Mouse (Mus musculus): ENCODE data around the gene Fam71e1. TPM values are rescaled to one million over a fixed set of nuclear protein-coding genes. Genes with fewer than 3 reads are reported as not detected.

Fam71e1 gene
- polyA plus RNA-seq (2015; fragmentation: Nextera tagmentation; extraction: Ambion mirVana) = 7.0 and 8.2 TPM in 2 replicates

- no peaks in the 10 kb centered on the region for H3K27me3 ChIP-seq (ENCODE audit: control insufficient read depth, insufficient read depth, low read length)
Measured at GRCm38 (mm10) chr7:44495992-44496770, at the start of gene Fam71e1, which contains the start of gene Emc10. Gene Fam71e1, plus strand, starts transcription at chr7:44496581. Gene Emc10, minus strand, starts transcription at chr7:44496529.

GRCm38 (mm10) chr7:44453256-44453655 lies 43.1 kb upstream of the Fam71e1 start:
- Histone ChIP-seq H3K27ac (ENCODE audit: low read length) (no peak overlapping the region), H3K36me3 (ENCODE audit: control insufficient read depth, insufficient read depth, low read length) (no peaks in the 10 kb centered on the region), H3K4me2 (ENCODE audit: low read depth, low read length) (no peak overlapping the region), H3K4me1 (ENCODE audit: control insufficient read depth, insufficient read depth, low read length) (no peaks in the 10 kb centered on the region), H3K27me3 (ENCODE audit: control insufficient read depth, insufficient read depth, low read length) (no peaks in the 10 kb centered on the region), H3K9ac (ENCODE audit: low read length) (no peak overlapping the region), H3K4me3 (replicated peaks; ENCODE audit: low read length) (no peak overlapping the region), H3K9me3 (replicated peaks; ENCODE audit: control insufficient read depth, low read length) (no peaks in the 10 kb centered on the region)
- 11% methylated on average over 3 of the region's 3 CpGs for WGBS
- ATAC-seq (ENCODE audit: insufficient read depth, low FRiP score) = no peak

More at GRCm38 (mm10) chr7:44495992-44496770, at the start of gene Fam71e1, which contains the start of gene Emc10:
- H3K4me2 ChIP-seq (ENCODE audit: low read depth, low read length) = peak within 1 kb of the TSS; percentile 98
- peaks cover 15% of the 10 kb centered on the region for H3K4me1 ChIP-seq (ENCODE audit: control insufficient read depth, insufficient read depth, low read length)
- peak within 1 kb of the TSS; percentile 95 for H3K27ac ChIP-seq (ENCODE audit: low read length)
- H3K36me3 ChIP-seq (ENCODE audit: control insufficient read depth, insufficient read depth, low read length) = peaks cover 10% of the 10 kb centered on the region; the same call in 1 of the 2 replicates
- peak within 1 kb of the TSS; percentile 79 for H3K4me3 ChIP-seq (replicated peaks; ENCODE audit: low read length)
- no peaks in the 10 kb centered on the region for H3K9me3 ChIP-seq (replicated peaks; ENCODE audit: control insufficient read depth, low read length)
- ATAC-seq (ENCODE audit: insufficient read depth, low FRiP score) = peak; percentile 98
- H3K9ac ChIP-seq (ENCODE audit: low read length) = peak within 1 kb of the TSS; percentile 91
- under 1% methylated on average over 58 of the region's 58 CpGs for WGBS

- H3K27ac ChIP-seq (ENCODE audit: low read length) = no peak overlapping the region
- no peaks in the 10 kb centered on the region for H3K4me1 ChIP-seq (ENCODE audit: control insufficient read depth, insufficient read depth, low read length)
- no peak overlapping the region for H3K9ac ChIP-seq (ENCODE audit: low read length)
- no peak for ATAC-seq (ENCODE audit: insufficient read depth, low FRiP score)
- 80% methylated on average over 1 of the region's 1 CpGs for WGBS
- H3K27me3 ChIP-seq (ENCODE audit: control insufficient read depth, insufficient read depth, low read length) = peaks cover 15% of the 10 kb centered on the region
- H3K4me2 ChIP-seq (ENCODE audit: low read depth, low read length) = no peak overlapping the region
- no peak overlapping the region for H3K4me3 ChIP-seq (replicated peaks; ENCODE audit: low read length)
- H3K36me3 ChIP-seq (ENCODE audit: control insufficient read depth, insufficient read depth, low read length) = no peaks in the 10 kb centered on the region
- no peaks in the 10 kb centered on the region for H3K9me3 ChIP-seq (replicated peaks; ENCODE audit: control insufficient read depth, low read length)
Measured at GRCm38 (mm10) chr7:44456302-44456701, 40.1 kb upstream of the Fam71e1 start.

- Histone ChIP-seq H3K36me3 (ENCODE audit: control insufficient read depth, insufficient read depth, low read length) (no peaks in the 10 kb centered on the region), H3K27ac (ENCODE audit: low read length) (no peak overlapping the region), H3K4me1 (ENCODE audit: control insufficient read depth, insufficient read depth, low read length) (no peaks in the 10 kb centered on the region), H3K9ac (ENCODE audit: low read length) (no peak overlapping the region), H3K4me3 (replicated peaks; ENCODE audit: low read length) (no peak overlapping the region), H3K27me3 (ENCODE audit: control insufficient read depth, insufficient read depth, low read length) (peaks cover 52% of the 10 kb centered on the region), H3K4me2 (ENCODE audit: low read depth, low read length) (no peak overlapping the region), H3K9me3 (replicated peaks; ENCODE audit: control insufficient read depth, low read length) (no peaks in the 10 kb centered on the region)
- no peak for ATAC-seq (ENCODE audit: insufficient read depth, low FRiP score)
- WGBS = 68% methylated on average over 6 of the region's 6 CpGs
Measured at GRCm38 (mm10) chr7:44460067-44460466, 36.3 kb upstream of the Fam71e1 start.

- 69% methylated on average over 31 of the region's 31 CpGs for WGBS
- no peak overlapping the region for H3K27ac ChIP-seq (ENCODE audit: low read length)
- H3K9ac ChIP-seq (ENCODE audit: low read length) = no peak overlapping the region
- no peak for ATAC-seq (ENCODE audit: insufficient read depth, low FRiP score)
- H3K4me3 ChIP-seq (replicated peaks; ENCODE audit: low read length) = no peak overlapping the region
- H3K27me3 ChIP-seq (ENCODE audit: control insufficient read depth, insufficient read depth, low read length) = peaks cover 56% of the 10 kb centered on the region
- H3K4me1 ChIP-seq (ENCODE audit: control insufficient read depth, insufficient read depth, low read length) = no peaks in the 10 kb centered on the region
- H3K4me2 ChIP-seq (ENCODE audit: low read depth, low read length) = no peak overlapping the region
- no peaks in the 10 kb centered on the region for H3K9me3 ChIP-seq (replicated peaks; ENCODE audit: control insufficient read depth, low read length)
- no peaks in the 10 kb centered on the region for H3K36me3 ChIP-seq (ENCODE audit: control insufficient read depth, insufficient read depth, low read length)
Measured at GRCm38 (mm10) chr7:44460767-44461502, 35.4 kb upstream of the Fam71e1 start.

GRCm38 (mm10) chr7:44461503-44462217 lies 34.7 kb upstream of the Fam71e1 start:
- H3K4me3 ChIP-seq (replicated peaks; ENCODE audit: low read length) = no peak overlapping the region
- WGBS = 44% methylated on average over 57 of the region's 57 CpGs
- peaks cover 56% of the 10 kb centered on the region for H3K27me3 ChIP-seq (ENCODE audit: control insufficient read depth, insufficient read depth, low read length)
- no peaks in the 10 kb centered on the region for H3K36me3 ChIP-seq (ENCODE audit: control insufficient read depth, insufficient read depth, low read length)
- H3K4me1 ChIP-seq (ENCODE audit: control insufficient read depth, insufficient read depth, low read length) = no peaks in the 10 kb centered on the region
- H3K4me2 ChIP-seq (ENCODE audit: low read depth, low read length) = no peak overlapping the region
- ATAC-seq (ENCODE audit: insufficient read depth, low FRiP score) = no peak
- H3K9me3 ChIP-seq (replicated peaks; ENCODE audit: control insufficient read depth, low read length) = no peaks in the 10 kb centered on the region
- H3K9ac ChIP-seq (ENCODE audit: low read length) = no peak overlapping the region
- no peak overlapping the region for H3K27ac ChIP-seq (ENCODE audit: low read length)

GRCm38 (mm10) chr7:44462218-44463055 lies 33.9 kb upstream of the Fam71e1 start:
- H3K4me3 ChIP-seq (replicated peaks; ENCODE audit: low read length) = peak overlapping the region; percentile 8
- H3K4me1 ChIP-seq (ENCODE audit: control insufficient read depth, insufficient read depth, low read length) = no peaks in the 10 kb centered on the region
- WGBS = 13% methylated on average over 70 of the region's 77 CpGs
- peaks cover 56% of the 10 kb centered on the region for H3K27me3 ChIP-seq (ENCODE audit: control insufficient read depth, insufficient read depth, low read length)
- ATAC-seq (ENCODE audit: insufficient read depth, low FRiP score) = no peak
- peak overlapping the region; percentile 36; the same call in 1 of the 2 replicates for H3K4me2 ChIP-seq (ENCODE audit: low read depth, low read length)
- H3K9ac ChIP-seq (ENCODE audit: low read length) = no peak overlapping the region
- H3K27ac ChIP-seq (ENCODE audit: low read length) = no peak overlapping the region
- H3K36me3 ChIP-seq (ENCODE audit: control insufficient read depth, insufficient read depth, low read length) = no peaks in the 10 kb centered on the region
- H3K9me3 ChIP-seq (replicated peaks; ENCODE audit: control insufficient read depth, low read length) = no peaks in the 10 kb centered on the region

- WGBS = 25% methylated on average over 8 of the region's 8 CpGs
- no peak overlapping the region for H3K4me3 ChIP-seq (replicated peaks; ENCODE audit: low read length)
- no peak for ATAC-seq (ENCODE audit: insufficient read depth, low FRiP score)
Measured at GRCm38 (mm10) chr7:44463056-44463425, 33.3 kb upstream of the Fam71e1 start.

More at GRCm38 (mm10) chr7:44463056-44463425, 33.3 kb upstream of the Fam71e1 start:
- Histone ChIP-seq H3K27ac (ENCODE audit: low read length) (no peak overlapping the region), H3K4me1 (ENCODE audit: control insufficient read depth, insufficient read depth, low read length) (no peaks in the 10 kb centered on the region), H3K4me2 (ENCODE audit: low read depth, low read length) (peak overlapping the region; percentile 36; the same call in 1 of the 2 replicates), H3K36me3 (ENCODE audit: control insufficient read depth, insufficient read depth, low read length) (no peaks in the 10 kb centered on the region), H3K27me3 (ENCODE audit: control insufficient read depth, insufficient read depth, low read length) (peaks cover 56% of the 10 kb centered on the region), H3K9ac (ENCODE audit: low read length) (no peak overlapping the region), H3K9me3 (replicated peaks; ENCODE audit: control insufficient read depth, low read length) (no peaks in the 10 kb centered on the region)

Data from stomach, embryonic 16.5 days (tissue).